Mouse (Mus musculus): ENCODE measurements at regions not wholly inside any gene's neighbourhood (a gene's known extent, or its start where the extent isn't known, plus 50 kb on each side); places are given as distances from the start of the nearest gene placed in this dataset.
A peak's percentile ranks its signal among the peaks of the same experiment; 100 is the strongest.

GRCm38 (mm10) chr13:82849037-82849436, 654.8 kb upstream of the Mef2c start:
- no peak for ATAC-seq (ENCODE audit: extremely low read depth, insufficient number of reproducible peaks, low FRiP score, poor library complexity, severe bottlenecking)

GRCm38 (mm10) chr13:82869869-82870268, 634.0 kb upstream of the Mef2c start:
- ATAC-seq (ENCODE audit: extremely low read depth, insufficient number of reproducible peaks, low FRiP score, poor library complexity, severe bottlenecking): no peak

- ATAC-seq (ENCODE audit: extremely low read depth, insufficient number of reproducible peaks, low FRiP score, poor library complexity, severe bottlenecking): no peak
These were observed 629.7 kb upstream of the Mef2c start for GRCm38 (mm10) chr13:82874091-82874490.

DNA sequence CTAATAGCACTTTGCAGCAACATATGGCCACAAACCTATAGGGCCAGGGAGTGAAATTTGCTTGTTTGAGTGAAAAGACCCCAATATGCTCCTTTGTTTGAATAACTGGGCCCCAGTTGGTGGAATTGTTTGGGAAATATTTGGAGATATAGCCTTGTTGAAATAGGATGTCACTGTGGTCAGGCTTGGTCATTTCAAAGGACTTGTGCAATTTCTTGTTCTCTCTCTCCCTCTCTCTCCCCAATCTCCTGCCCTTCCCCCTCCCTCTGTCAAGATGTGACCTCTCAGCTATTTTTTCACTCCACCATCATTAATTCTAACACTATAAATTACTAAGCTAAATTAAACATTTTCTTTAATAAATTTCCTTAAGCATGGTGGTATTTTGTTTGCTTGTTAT, 620.5 kb upstream of the Mef2c start:
- no peak for ATAC-seq (ENCODE audit: extremely low read depth, insufficient number of reproducible peaks, low FRiP score, poor library complexity, severe bottlenecking)

GRCm38 (mm10) chr13:82888755-82889154, 615.1 kb upstream of the Mef2c start:
- no peak for ATAC-seq (ENCODE audit: extremely low read depth, insufficient number of reproducible peaks, low FRiP score, poor library complexity, severe bottlenecking)

- no peak for ATAC-seq (ENCODE audit: extremely low read depth, insufficient number of reproducible peaks, low FRiP score, poor library complexity, severe bottlenecking)
These were observed 611.1 kb upstream of the Mef2c start for GRCm38 (mm10) chr13:82892731-82893130.

DNA sequence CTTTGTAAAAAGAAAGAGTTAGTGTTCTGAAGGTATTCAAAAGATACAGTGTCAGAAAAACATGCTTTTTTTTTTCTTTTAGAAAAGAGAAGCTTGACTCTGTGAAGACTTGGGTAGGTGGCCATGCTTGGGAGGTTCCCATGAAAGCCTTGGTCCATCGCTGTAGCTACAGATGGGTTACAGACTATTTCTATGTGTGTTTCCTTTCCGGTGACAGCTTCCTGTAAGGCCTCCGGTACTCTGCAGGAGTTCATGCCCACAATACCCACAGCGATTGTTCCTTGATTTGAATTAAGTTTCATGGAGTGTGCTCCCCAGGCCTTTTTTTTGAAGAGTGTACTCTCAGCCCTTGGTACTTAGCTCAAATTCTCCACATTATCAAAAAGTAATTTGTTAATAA, 604.1 kb upstream of the Mef2c start:
- ATAC-seq (ENCODE audit: extremely low read depth, insufficient number of reproducible peaks, low FRiP score, poor library complexity, severe bottlenecking): peak; percentile 39; the same call in 1 of the 2 replicates

DNA sequence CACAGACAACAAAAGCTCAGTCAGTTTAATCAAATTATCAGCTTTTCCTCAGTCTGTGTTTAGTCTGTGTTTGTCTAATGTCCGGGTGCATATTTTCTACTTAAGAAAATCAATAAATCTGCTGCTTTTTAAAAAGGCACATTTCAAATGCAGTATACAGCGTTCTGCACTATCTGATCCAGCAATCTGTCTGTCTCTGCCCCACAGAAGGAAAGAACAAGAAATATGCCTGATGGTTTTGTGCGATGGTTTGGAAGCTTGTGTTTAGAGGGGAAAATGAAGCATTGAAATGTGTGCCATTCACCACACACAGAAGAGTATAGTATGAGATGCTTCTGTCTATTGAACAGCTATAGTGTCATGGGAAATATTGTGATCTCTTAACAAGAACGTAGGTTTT, 601.7 kb upstream of the Mef2c start:
- no peak for ATAC-seq (ENCODE audit: extremely low read depth, insufficient number of reproducible peaks, low FRiP score, poor library complexity, severe bottlenecking)

GRCm38 (mm10) chr13:82903637-82904036, 600.2 kb upstream of the Mef2c start:
- ATAC-seq (ENCODE audit: extremely low read depth, insufficient number of reproducible peaks, low FRiP score, poor library complexity, severe bottlenecking): no peak

DNA sequence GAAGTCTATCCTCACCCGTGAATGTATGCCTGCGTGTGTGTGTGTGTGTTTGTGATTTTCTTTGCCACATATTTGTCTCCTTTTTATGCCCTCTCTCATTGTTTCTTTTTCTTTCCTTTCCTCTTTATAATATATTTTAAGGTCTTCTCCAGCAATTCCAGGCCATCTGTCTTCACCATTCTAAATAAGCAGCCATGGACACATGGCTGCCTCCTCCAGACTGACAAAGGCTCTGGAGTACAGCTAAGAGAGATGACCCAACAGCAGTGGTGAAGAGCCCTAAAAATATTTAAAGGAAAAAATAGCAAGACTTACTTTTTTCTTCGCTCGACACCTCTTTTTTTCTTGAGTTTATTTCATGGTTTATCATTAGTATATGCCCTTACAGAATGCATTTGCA, 596.1 kb upstream of the Mef2c start:
- ATAC-seq (ENCODE audit: extremely low read depth, insufficient number of reproducible peaks, low FRiP score, poor library complexity, severe bottlenecking): no peak

DNA sequence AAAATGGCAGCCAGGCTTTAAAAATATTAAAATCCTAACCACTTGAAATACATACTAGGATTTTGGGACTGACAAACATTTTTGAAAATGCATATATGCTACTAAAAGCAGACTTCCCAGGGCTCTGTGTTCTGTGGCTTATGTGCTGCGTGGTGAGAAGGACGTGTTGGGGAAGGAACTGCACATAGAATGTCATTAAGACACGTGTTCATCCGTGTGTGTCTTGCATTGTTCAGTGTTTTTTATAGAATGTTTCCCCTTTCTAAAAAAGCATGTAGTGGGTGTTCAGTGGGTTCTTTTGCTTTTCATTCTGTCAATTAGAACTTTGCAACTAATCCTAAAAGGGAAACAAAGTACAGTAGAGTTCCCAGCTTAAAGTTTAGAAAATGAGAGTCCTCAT, 594.7 kb upstream of the Mef2c start:
- peak; percentile 56; the same call in 1 of the 2 replicates for ATAC-seq (ENCODE audit: extremely low read depth, insufficient number of reproducible peaks, low FRiP score, poor library complexity, severe bottlenecking)

- no peak for ATAC-seq (ENCODE audit: extremely low read depth, insufficient number of reproducible peaks, low FRiP score, poor library complexity, severe bottlenecking)
These were observed 591.0 kb upstream of the Mef2c start for GRCm38 (mm10) chr13:82912859-82913258.

DNA sequence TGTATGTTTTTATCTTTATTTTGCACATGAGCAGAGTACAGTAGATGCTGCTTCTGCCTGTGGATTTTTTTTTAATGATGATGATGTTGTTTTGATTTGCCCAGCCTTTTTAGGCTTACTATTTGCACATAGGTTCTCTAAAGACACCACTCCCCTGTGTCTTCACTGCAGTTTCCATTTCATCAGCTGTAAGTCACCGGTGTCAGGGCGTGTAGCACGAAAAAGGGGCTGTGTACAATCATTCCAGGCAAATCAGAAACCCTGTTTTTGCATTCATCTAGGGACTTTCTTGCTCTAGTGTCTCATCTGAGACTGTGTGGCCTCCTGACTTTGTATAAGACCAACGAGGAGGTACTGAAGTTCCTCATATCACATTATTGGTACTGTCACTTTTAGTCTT, 588.6 kb upstream of the Mef2c start:
- peak; percentile 96 for ATAC-seq (ENCODE audit: extremely low read depth, insufficient number of reproducible peaks, low FRiP score, poor library complexity, severe bottlenecking)

DNA sequence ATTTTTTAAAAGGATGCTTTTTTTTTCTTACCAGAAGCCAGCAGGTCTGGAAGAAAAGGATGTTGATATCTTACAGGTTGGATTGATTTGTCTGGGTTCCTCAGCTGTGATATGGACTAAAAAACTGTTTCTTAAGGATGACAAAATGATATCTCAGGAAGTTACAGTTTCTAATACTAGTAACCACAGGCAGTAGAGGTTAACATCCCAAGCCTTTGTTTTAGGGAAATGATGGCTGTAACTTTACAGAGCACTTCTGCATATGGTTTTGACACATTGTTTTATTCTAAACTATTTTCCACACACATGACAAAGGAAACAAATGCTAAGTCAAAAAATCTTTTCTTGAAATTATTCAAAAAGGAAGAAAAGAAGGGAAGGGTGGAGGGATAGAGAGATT, 573.8 kb upstream of the Mef2c start:
- ATAC-seq (ENCODE audit: extremely low read depth, insufficient number of reproducible peaks, low FRiP score, poor library complexity, severe bottlenecking): no peak

DNA sequence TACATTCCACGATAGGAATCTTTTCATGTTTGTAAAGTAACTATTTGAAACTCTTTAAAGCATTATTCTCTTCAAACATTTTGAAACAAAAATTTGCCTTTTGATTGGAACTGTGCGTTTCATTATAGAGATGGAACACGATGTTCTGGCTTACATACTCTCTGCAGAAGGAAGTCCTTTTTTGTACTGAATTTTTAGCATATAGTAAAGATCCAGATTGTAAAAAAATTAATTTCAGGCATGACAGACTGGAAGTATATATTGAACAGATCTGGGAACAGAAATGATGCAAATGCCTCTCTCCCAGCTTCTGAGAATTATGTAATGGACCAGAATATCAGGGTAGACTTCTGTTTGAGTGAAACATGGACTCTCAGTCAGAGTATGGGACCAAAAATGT, 566.0 kb upstream of the Mef2c start:
- ATAC-seq (ENCODE audit: extremely low read depth, insufficient number of reproducible peaks, low FRiP score, poor library complexity, severe bottlenecking): no peak

GRCm38 (mm10) chr13:82942691-82943341, 561.0 kb upstream of the Mef2c start:
- ATAC-seq (ENCODE audit: extremely low read depth, insufficient number of reproducible peaks, low FRiP score, poor library complexity, severe bottlenecking): no peak

DNA sequence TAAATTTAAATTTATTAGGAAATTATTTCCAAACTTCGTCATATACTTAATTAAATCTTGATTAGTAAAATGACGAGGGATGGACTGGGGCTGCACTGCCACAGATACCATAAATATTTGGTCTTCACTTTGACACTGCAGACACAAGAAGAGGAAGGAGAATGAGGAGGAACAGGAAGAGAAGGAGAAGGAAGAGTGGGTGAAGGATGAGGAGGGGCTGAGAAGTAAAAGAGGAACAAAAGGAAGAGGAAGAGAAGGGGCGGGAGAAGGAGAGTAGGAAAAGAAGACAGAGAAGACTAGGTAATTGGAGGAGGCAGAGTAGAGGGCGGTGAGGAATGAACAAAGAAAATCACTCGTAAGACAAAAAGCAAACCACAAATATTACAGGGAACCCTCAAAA, 556.9 kb upstream of the Mef2c start:
- no peak for ATAC-seq (ENCODE audit: extremely low read depth, insufficient number of reproducible peaks, low FRiP score, poor library complexity, severe bottlenecking)

GRCm38 (mm10) chr13:82949541-82949940, 554.3 kb upstream of the Mef2c start:
- peak; percentile 67; the same call in 1 of the 2 replicates for ATAC-seq (ENCODE audit: extremely low read depth, insufficient number of reproducible peaks, low FRiP score, poor library complexity, severe bottlenecking)

DNA sequence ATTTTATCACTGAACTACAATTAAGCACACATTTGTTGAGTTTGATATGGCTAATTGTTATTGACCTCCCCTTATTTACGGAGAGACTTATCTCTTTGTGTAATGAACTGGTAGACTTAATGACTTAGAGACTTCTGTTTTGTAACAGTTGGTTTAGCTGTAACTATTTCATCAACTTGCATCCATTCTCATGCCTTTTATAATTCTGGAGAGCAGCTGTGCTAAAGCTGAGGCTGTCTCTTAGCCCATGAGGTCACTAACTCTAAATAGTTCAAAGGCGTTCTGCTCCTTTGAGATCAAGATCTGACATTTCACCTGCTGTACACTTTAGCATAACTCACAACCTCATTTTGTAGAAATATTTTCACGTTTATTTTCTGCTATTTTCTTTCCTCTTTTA, 541.5 kb upstream of the Mef2c start:
- no peak for ATAC-seq (ENCODE audit: extremely low read depth, insufficient number of reproducible peaks, low FRiP score, poor library complexity, severe bottlenecking)

DNA sequence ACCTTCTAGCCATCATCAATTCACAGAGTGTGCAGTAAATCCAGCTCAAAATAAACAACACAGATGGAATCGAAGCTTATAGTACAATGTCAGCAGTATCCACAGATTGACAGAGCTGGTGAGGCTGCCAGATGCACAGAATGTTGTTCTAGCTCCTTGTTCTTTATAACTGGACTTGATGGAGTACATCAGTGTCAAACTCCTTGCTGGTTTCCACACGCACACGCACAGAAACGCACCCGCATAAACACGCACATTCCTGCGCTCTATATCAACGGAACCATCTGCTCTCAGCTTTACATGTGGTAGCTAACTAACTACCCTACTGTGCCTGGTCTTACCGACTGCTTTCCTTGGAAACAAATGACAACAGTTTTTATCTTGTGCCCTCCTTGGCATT, 532.1 kb upstream of the Mef2c start:
- ATAC-seq (ENCODE audit: extremely low read depth, insufficient number of reproducible peaks, low FRiP score, poor library complexity, severe bottlenecking): no peak

GRCm38 (mm10) chr13:82974210-82974811, 529.5 kb upstream of the Mef2c start:
- ATAC-seq (ENCODE audit: extremely low read depth, insufficient number of reproducible peaks, low FRiP score, poor library complexity, severe bottlenecking): no peak
